In genomic region chr3:55244087-55244486, GRCm38 (mm10) we compare ENCODE assay signal across 11 mouse cellular contexts. TPM values are rescaled to one million over a fixed set of nuclear protein-coding genes. Genes with fewer than 3 reads are reported as not detected.
DNase-seq lines count a peak whose midpoint lies in the region; ATAC-seq and TF ChIP-seq lines count a peak whose summit lies in the region.
"Had no signal": no experiment of that assay in that cellular context is flagged by ENCODE, and none has a peak within 500 bp of the region (broad histone marks: within the 10 kb centered on the region; RNA-seq: fewer than 3 reads in every experiment).

No protein-coding gene starts in this region.

- no peak overlapping the region for H3K27ac ChIP-seq in hindbrain, embryonic 12.5 days
- H3K27ac ChIP-seq in midbrain, embryonic 16.5 days (ENCODE audit: low read length), result peak overlapping the region; percentile 100

- DNase-seq in cerebellum, postnatal 14 days, result peak; percentile 43 to 64
- DNase-seq in cerebellum, adult 11 months, result no peak
- peak; percentile 53 for DNase-seq in brain, embryonic 14.5 days (ENCODE audit: low read depth)
- DNase-seq in spleen, postnatal 10 days (ENCODE audit: low spot score in 2 of 2), result no peak
- no peak for DNase-seq in thymus, postnatal 14 days
- no peak for DNase-seq in heart, adult 8-10 months (ENCODE audit: low spot score)
- DNase-seq: cerebellum, adult 9-10 months; heart, adult 18-20 months; lung, embryonic 14.5 days had no signal

- peaks cover 22% of the 10 kb centered on the region for H3K36me3 ChIP-seq in hindbrain, embryonic 12.5 days
- H3K36me3 ChIP-seq in midbrain, embryonic 16.5 days (ENCODE audit: control insufficient read depth, insufficient read depth, low read length), result peaks cover 9% of the 10 kb centered on the region; the same call in 1 of the 2 replicates

- no peak for TF ChIP-seq CTCF in brain, embryonic 14.5 days (IDR thresholded peaks at IDR 0.05; ENCODE audit: borderline replicate concordance, extremely low read depth, insufficient read depth, insufficient read length)

- no peak for ATAC-seq in hindbrain, embryonic 12.5 days (ENCODE audit: low FRiP score)
- no peak for ATAC-seq in midbrain, embryonic 16.5 days

- H3K9me3 ChIP-seq in hindbrain, embryonic 12.5 days (replicated peaks), result no peaks in the 10 kb centered on the region
- no peaks in the 10 kb centered on the region for H3K9me3 ChIP-seq in midbrain, embryonic 16.5 days (replicated peaks; ENCODE audit: control insufficient read depth, low read length, poor library complexity, severe bottlenecking)

- H3K4me2 ChIP-seq in hindbrain, embryonic 12.5 days (replicated peaks), result peak overlapping the region; percentile 67
- H3K4me2 ChIP-seq in midbrain, embryonic 16.5 days (ENCODE audit: low read length), result peak overlapping the region; percentile 78

- no peak for TF ChIP-seq POLR2A in brain, embryonic 14.5 days (IDR thresholded peaks at IDR 0.05; ENCODE audit: borderline replicate concordance, extremely low read depth, insufficient read depth, insufficient read length, poor library complexity, severe bottlenecking)

- H3K4me1 ChIP-seq in hindbrain, embryonic 12.5 days, result peaks cover 28% of the 10 kb centered on the region
- H3K4me1 ChIP-seq in midbrain, embryonic 16.5 days (ENCODE audit: control insufficient read depth, insufficient read depth, low read length), result peaks cover 52% of the 10 kb centered on the region

- peak overlapping the region; percentile 96 for H3K9ac ChIP-seq in hindbrain, embryonic 12.5 days
- peak overlapping the region; percentile 100 for H3K9ac ChIP-seq in midbrain, embryonic 16.5 days (ENCODE audit: low read depth, low read length)
- H3K9ac ChIP-seq: lung, embryonic 14.5 days had no signal

- no peaks in the 10 kb centered on the region for H3K27me3 ChIP-seq in hindbrain, embryonic 12.5 days
- no peaks in the 10 kb centered on the region for H3K27me3 ChIP-seq in midbrain, embryonic 16.5 days (ENCODE audit: control insufficient read depth, insufficient read depth, low read depth, low read length)

- peak overlapping the region; percentile 83 for H3K4me3 ChIP-seq in hindbrain, embryonic 12.5 days
- H3K4me3 ChIP-seq in midbrain, embryonic 16.5 days (ENCODE audit: low read depth, low read length), result peak overlapping the region; percentile 93

- WGBS in hindbrain, embryonic 12.5 days, result 78% methylated on average over 6 of the region's 6 CpGs
- 34% methylated on average over 6 of the region's 6 CpGs for WGBS in midbrain, embryonic 16.5 days

RNA-seq across cellular contexts. Expression of gene Dclk1, which starts 1.9 kb away (rescaled TPM):
- 114 and 175 TPM in 2 replicates for polyA plus RNA-seq in brain, embryonic 14.5 days (2012; rRNA removed)
- 164 and 171 TPM in 2 replicates for polyA plus RNA-seq in hindbrain, embryonic 12.5 days (2016; fragmentation: Nextera tagmentation; extraction: Ambion mirVana)
- 293 and 328 TPM in 2 replicates for polyA plus RNA-seq in midbrain, embryonic 16.5 days (2015; fragmentation: Nextera tagmentation; extraction: Ambion mirVana)
- total RNA-seq in heart, adult 8-10 months (2022), result 1 to 10 TPM; 2.4 to 4.7 (median 3.6) TPM

Comparison
In these comparisons a context has a peak if more than half of its experiments do, and no peak if none do; other contexts are left out.
1. DNase-seq: peak in cerebellum, postnatal 14 days (2 of 2) and brain, embryonic 14.5 days (single experiment); none in cerebellum, adult 11 months (single experiment), spleen, postnatal 10 days (0 of 2), thymus, postnatal 14 days (single experiment) and heart, adult 8-10 months (single experiment).